Mouse (Mus musculus): ENCODE data around the gene Cdk12. TPM values are rescaled to one million over a fixed set of nuclear protein-coding genes. Genes with fewer than 3 reads are reported as not detected.
"Not testable (repeated sequence)": the region's sequence is repeated elsewhere in the genome, so short reads cannot be mapped to it uniquely, and the experiment has no call there.

Cdk12 gene
- polyA plus RNA-seq, 1 experiment from 2014 or later: 6.4 TPM

GRCm38 (mm10) chr11:98242910-98243309 is 40.1 kb downstream of the Cdk12 start:
- H3K4me3 ChIP-seq (ENCODE audit: low read length); H3K9me3 ChIP-seq (replicated peaks; ENCODE audit: control insufficient read depth, low read length); ATAC-seq (replicated peaks; ENCODE audit: extremely low read depth, insufficient read depth, low FRiP score); H3K27ac ChIP-seq (ENCODE audit: low read length); H3K9ac ChIP-seq (ENCODE audit: low read length); H3K4me1 ChIP-seq (ENCODE audit: control insufficient read depth, insufficient read depth, low read length); H3K27me3 ChIP-seq (ENCODE audit: control insufficient read depth, insufficient read depth, low read length); H3K4me2 ChIP-seq (ENCODE audit: low read depth, low read length): not testable (repeated sequence)
- WGBS: 80% methylated on average over 3 of the region's 3 CpGs
- peaks cover 45% of the 10 kb centered on the region for H3K36me3 ChIP-seq (ENCODE audit: control insufficient read depth, insufficient read depth)

- no peak for ATAC-seq (replicated peaks; ENCODE audit: extremely low read depth, insufficient read depth, low FRiP score)
- WGBS: 88% methylated on average over 3 of the region's 3 CpGs
- H3K36me3 ChIP-seq (ENCODE audit: control insufficient read depth, insufficient read depth): peaks cover 39% of the 10 kb centered on the region
- H3K27ac ChIP-seq (ENCODE audit: low read length): no peak overlapping the region
- H3K9ac ChIP-seq (ENCODE audit: low read length): no peak overlapping the region
- H3K27me3 ChIP-seq (ENCODE audit: control insufficient read depth, insufficient read depth, low read length): no peaks in the 10 kb centered on the region
- no peak overlapping the region for H3K4me2 ChIP-seq (ENCODE audit: low read depth, low read length)
- no peaks in the 10 kb centered on the region for H3K4me1 ChIP-seq (ENCODE audit: control insufficient read depth, insufficient read depth, low read length)
- H3K4me3 ChIP-seq (ENCODE audit: low read length): no peak overlapping the region
- no peaks in the 10 kb centered on the region for H3K9me3 ChIP-seq (replicated peaks; ENCODE audit: control insufficient read depth, low read length)
These were observed 41.6 kb downstream of the Cdk12 start for GRCm38 (mm10) chr11:98244415-98244814.

- Histone ChIP-seq H3K4me2 (ENCODE audit: low read depth, low read length) (no peak overlapping the region), H3K27me3 (ENCODE audit: control insufficient read depth, insufficient read depth, low read length) (no peaks in the 10 kb centered on the region), H3K9me3 (replicated peaks; ENCODE audit: control insufficient read depth, low read length) (no peaks in the 10 kb centered on the region), H3K9ac (ENCODE audit: low read length) (no peak overlapping the region), H3K4me3 (ENCODE audit: low read length) (no peak overlapping the region), H3K27ac (ENCODE audit: low read length) (no peak overlapping the region), H3K4me1 (ENCODE audit: control insufficient read depth, insufficient read depth, low read length) (no peaks in the 10 kb centered on the region), H3K36me3 (ENCODE audit: control insufficient read depth, insufficient read depth) (peaks cover 34% of the 10 kb centered on the region)
- no peak for ATAC-seq (replicated peaks; ENCODE audit: extremely low read depth, insufficient read depth, low FRiP score)
- WGBS: 74% methylated on average over 1 of the region's 1 CpGs
These were observed 44.5 kb downstream of the Cdk12 start for GRCm38 (mm10) chr11:98247325-98247724.

- 94% methylated on average over 2 of the region's 2 CpGs for WGBS
- Histone ChIP-seq H3K36me3 (ENCODE audit: control insufficient read depth, insufficient read depth) (peaks cover 9% of the 10 kb centered on the region; the same call in 1 of the 2 replicates), H3K27me3 (ENCODE audit: control insufficient read depth, insufficient read depth, low read length) (no peaks in the 10 kb centered on the region), H3K4me1 (ENCODE audit: control insufficient read depth, insufficient read depth, low read length) (no peaks in the 10 kb centered on the region), H3K9ac (ENCODE audit: low read length) (no peak overlapping the region), H3K4me2 (ENCODE audit: low read depth, low read length) (no peak overlapping the region), H3K4me3 (ENCODE audit: low read length) (no peak overlapping the region), H3K27ac (ENCODE audit: low read length) (no peak overlapping the region), H3K9me3 (replicated peaks; ENCODE audit: control insufficient read depth, low read length) (no peaks in the 10 kb centered on the region)
- no peak for ATAC-seq (replicated peaks; ENCODE audit: extremely low read depth, insufficient read depth, low FRiP score)
These were observed 50.9 kb downstream of the Cdk12 start for GRCm38 (mm10) chr11:98253807-98254206.

- H3K9ac ChIP-seq (ENCODE audit: low read length): no peak overlapping the region
- peaks cover 3% of the 10 kb centered on the region; the same call in 1 of the 2 replicates for H3K4me1 ChIP-seq (ENCODE audit: control insufficient read depth, insufficient read depth, low read length)
- H3K9me3 ChIP-seq (replicated peaks; ENCODE audit: control insufficient read depth, low read length): no peaks in the 10 kb centered on the region
- H3K27ac ChIP-seq (ENCODE audit: low read length): no peak overlapping the region
- ATAC-seq (replicated peaks; ENCODE audit: extremely low read depth, insufficient read depth, low FRiP score): no peak
- no peak overlapping the region for H3K4me2 ChIP-seq (ENCODE audit: low read depth, low read length)
- WGBS: 74% methylated on average over 8 of the region's 8 CpGs
- no peaks in the 10 kb centered on the region for H3K27me3 ChIP-seq (ENCODE audit: control insufficient read depth, insufficient read depth, low read length)
- no peak overlapping the region for H3K4me3 ChIP-seq (ENCODE audit: low read length)
- H3K36me3 ChIP-seq (ENCODE audit: control insufficient read depth, insufficient read depth): peaks cover 15% of the 10 kb centered on the region; the same call in 1 of the 2 replicates
These were observed 58.0 kb downstream of the Cdk12 start for GRCm38 (mm10) chr11:98260706-98261479.

GRCm38 (mm10) chr11:98265039-98265438 is 62.2 kb downstream of the Cdk12 start:
- no peaks in the 10 kb centered on the region for H3K27me3 ChIP-seq (ENCODE audit: control insufficient read depth, insufficient read depth, low read length)
- no peak overlapping the region for H3K4me3 ChIP-seq (ENCODE audit: low read length)
- peaks cover 26% of the 10 kb centered on the region; the same call in 1 of the 2 replicates for H3K36me3 ChIP-seq (ENCODE audit: control insufficient read depth, insufficient read depth)
- WGBS: 5% methylated on average over 2 of the region's 2 CpGs
- H3K4me1 ChIP-seq (ENCODE audit: control insufficient read depth, insufficient read depth, low read length): peaks cover 3% of the 10 kb centered on the region; the same call in 1 of the 2 replicates
- H3K9ac ChIP-seq (ENCODE audit: low read length): no peak overlapping the region
- no peak for ATAC-seq (replicated peaks; ENCODE audit: extremely low read depth, insufficient read depth, low FRiP score)
- H3K4me2 ChIP-seq (ENCODE audit: low read depth, low read length): no peak overlapping the region
- H3K9me3 ChIP-seq (replicated peaks; ENCODE audit: control insufficient read depth, low read length): no peaks in the 10 kb centered on the region
- H3K27ac ChIP-seq (ENCODE audit: low read length): no peak overlapping the region

- no peak overlapping the region for H3K9ac ChIP-seq (ENCODE audit: low read length)
These were observed 63.0 kb downstream of the Cdk12 start for GRCm38 (mm10) chr11:98265891-98266290.

GRCm38 (mm10) chr11:98266699-98267402 is 64.0 kb downstream of the Cdk12 start:
- WGBS: 78% methylated on average over 6 of the region's 6 CpGs
- H3K9ac ChIP-seq (ENCODE audit: low read length): no peak overlapping the region
- no peak overlapping the region for H3K4me2 ChIP-seq (ENCODE audit: low read depth, low read length)
- ATAC-seq (replicated peaks; ENCODE audit: extremely low read depth, insufficient read depth, low FRiP score): no peak
- peaks cover 3% of the 10 kb centered on the region; the same call in 1 of the 2 replicates for H3K4me1 ChIP-seq (ENCODE audit: control insufficient read depth, insufficient read depth, low read length)
- H3K27ac ChIP-seq (ENCODE audit: low read length): no peak overlapping the region
- H3K27me3 ChIP-seq (ENCODE audit: control insufficient read depth, insufficient read depth, low read length): no peaks in the 10 kb centered on the region
- H3K9me3 ChIP-seq (replicated peaks; ENCODE audit: control insufficient read depth, low read length): no peaks in the 10 kb centered on the region
- peaks cover 32% of the 10 kb centered on the region; the same call in 1 of the 2 replicates for H3K36me3 ChIP-seq (ENCODE audit: control insufficient read depth, insufficient read depth)
- H3K4me3 ChIP-seq (ENCODE audit: low read length): no peak overlapping the region

More at GRCm38 (mm10) chr11:98265891-98266290, 63.0 kb downstream of the Cdk12 start:
- no peak overlapping the region for H3K27ac ChIP-seq (ENCODE audit: low read length)
- no peak overlapping the region for H3K4me2 ChIP-seq (ENCODE audit: low read depth, low read length)
- peaks cover 3% of the 10 kb centered on the region; the same call in 1 of the 2 replicates for H3K4me1 ChIP-seq (ENCODE audit: control insufficient read depth, insufficient read depth, low read length)
- no peaks in the 10 kb centered on the region for H3K27me3 ChIP-seq (ENCODE audit: control insufficient read depth, insufficient read depth, low read length)
- WGBS: 74% methylated on average over 5 of the region's 5 CpGs
- H3K9me3 ChIP-seq (replicated peaks; ENCODE audit: control insufficient read depth, low read length): no peaks in the 10 kb centered on the region
- ATAC-seq (replicated peaks; ENCODE audit: extremely low read depth, insufficient read depth, low FRiP score): no peak
- no peak overlapping the region for H3K4me3 ChIP-seq (ENCODE audit: low read length)
- peaks cover 27% of the 10 kb centered on the region; the same call in 1 of the 2 replicates for H3K36me3 ChIP-seq (ENCODE audit: control insufficient read depth, insufficient read depth)

- no peak for ATAC-seq (replicated peaks; ENCODE audit: extremely low read depth, insufficient read depth, low FRiP score)
- Histone ChIP-seq H3K9ac (ENCODE audit: low read length) (no peak overlapping the region), H3K4me2 (ENCODE audit: low read depth, low read length) (no peak overlapping the region), H3K9me3 (replicated peaks; ENCODE audit: control insufficient read depth, low read length) (no peaks in the 10 kb centered on the region), H3K27me3 (ENCODE audit: control insufficient read depth, insufficient read depth, low read length) (no peaks in the 10 kb centered on the region), H3K36me3 (ENCODE audit: control insufficient read depth, insufficient read depth) (peaks cover 35% of the 10 kb centered on the region), H3K27ac (ENCODE audit: low read length) (no peak overlapping the region), H3K4me3 (ENCODE audit: low read length) (no peak overlapping the region), H3K4me1 (ENCODE audit: control insufficient read depth, insufficient read depth, low read length) (peaks cover 3% of the 10 kb centered on the region; the same call in 1 of the 2 replicates)
- WGBS: 96% methylated on average over 3 of the region's 3 CpGs
These were observed 67.2 kb downstream of the Cdk12 start for GRCm38 (mm10) chr11:98270066-98270465.
